Mouse (Mus musculus) hindbrain, embryonic 14.5 days (tissue): ENCODE results near the gene Lrrc1. TPM values are rescaled to one million over a fixed set of nuclear protein-coding genes. Genes with fewer than 3 reads are reported as not detected.

Experiments used
- ATAC-seq: fragments of 200-750 bp; cut with Nextera tagmentation; 2 replicates; pipeline ENCODE4 v1.8.0; 2017; ENCODE audit warnings: moderate number of reproducible peaks, mild to moderate bottlenecking, moderate TSS enrichment, moderate library complexity; ENCODE audit not compliant: low FRiP score
- DNase-seq: peaks from one replicate; pipeline ENCODE4 v3.0.0-alpha.2; 2015; ENCODE audit warnings: low spot score
- H3K27ac ChIP-seq: fragments of 300-500 bp; sonication (generic); 2 replicates; pipeline ENCODE4 v1.5.1; 2014; ENCODE audit warnings: mild to moderate bottlenecking, moderate library complexity
- H3K27me3 ChIP-seq: fragments of 300-500 bp; sonication (generic); 2 replicates; pipeline ENCODE4 v1.6.1; 2014; ENCODE audit warnings: mild to moderate bottlenecking, low read length, mixed read lengths; ENCODE audit not compliant: control insufficient read depth, insufficient read depth
- H3K36me3 ChIP-seq: fragments of 300-500 bp; sonication (generic); replicated peaks from 2 replicates; pipeline ENCODE4 v1.6.1; 2014; ENCODE audit not compliant: control insufficient read depth, insufficient read depth
- H3K4me1 ChIP-seq: fragments of 300-500 bp; sonication (generic); replicated peaks from 2 replicates; pipeline ENCODE4 v1.6.1; 2014; ENCODE audit warnings: antibody characterized with exemption, low read length, mixed read lengths; ENCODE audit not compliant: control insufficient read depth, insufficient read depth
- H3K4me2 ChIP-seq: fragments of 300-500 bp; sonication (generic); replicated peaks from 2 replicates; pipeline ENCODE4 v1.6.1; 2014; ENCODE audit warnings: mild to moderate bottlenecking, moderate library complexity
- H3K4me3 ChIP-seq: fragments of 300-500 bp; sonication (generic); replicated peaks from 2 replicates; pipeline ENCODE4 v1.5.1; 2014; ENCODE audit warnings: mild to moderate bottlenecking, low read length
- H3K9ac ChIP-seq: fragments of 300-500 bp; sonication (generic); 2 replicates; pipeline ENCODE4 v1.6.1; 2014
- H3K9me3 ChIP-seq: fragments of 300-500 bp; sonication (generic); 2 replicates; pipeline ENCODE4 v1.6.1; 2016; ENCODE audit warnings: low read length; ENCODE audit not compliant: control insufficient read depth
- WGBS: fragments of 180-500 bp; shearing (Covaris S2); extraction: QIAGEN DNeasy Blood & Tissue Kit; methylation state at CpG from one replicate; pipeline ENCODE4 v1.1.7; 2014; 5-methylcytosine and 5-hydroxymethylcytosine counted together
- polyA plus RNA-seq: library from polyadenylated mRNA; unstranded; fragments of >200 nt; fragmentation: Nextera tagmentation; extraction: Ambion mirVana; gene quantifications from 2 replicates; pipeline ENCODE4 v1.2.1, GENCODE M21; 2014

Lrrc1 gene
- polyA plus RNA-seq, 1 experiment from 2014 or later: 6.4 TPM

- Histone ChIP-seq H3K9ac (no peak overlapping the region), H3K9me3 (no peaks in the 10 kb centered on the region), H3K4me1 (no peaks in the 10 kb centered on the region), H3K36me3 (no peaks in the 10 kb centered on the region), H3K4me2 (no peak overlapping the region), H3K27ac (no peak overlapping the region), H3K4me3 (no peak overlapping the region), H3K27me3 (no peaks in the 10 kb centered on the region)
- ATAC-seq (no peak), DNase-seq (no peak)
- 92% methylated on average over 9 of the region's 9 CpGs for WGBS
Observed at GRCm38 (mm10) chr9:77419501-77420199, 125.0 kb downstream of the Lrrc1 start.

- 85% methylated on average over 2 of the region's 2 CpGs for WGBS
- Histone ChIP-seq H3K4me1 (no peaks in the 10 kb centered on the region), H3K9ac (no peak overlapping the region), H3K9me3 (no peaks in the 10 kb centered on the region), H3K27me3 (no peaks in the 10 kb centered on the region), H3K36me3 (no peaks in the 10 kb centered on the region), H3K4me2 (no peak overlapping the region), H3K27ac (no peak overlapping the region), H3K4me3 (no peak overlapping the region)
- no peak for ATAC-seq
- no peak for DNase-seq
Observed at GRCm38 (mm10) chr9:77418800-77419199, 125.9 kb downstream of the Lrrc1 start.

- no peaks in the 10 kb centered on the region for H3K9me3 ChIP-seq
- H3K36me3 ChIP-seq: no peaks in the 10 kb centered on the region
- WGBS: 93% methylated on average over 4 of the region's 4 CpGs
- H3K9ac ChIP-seq: no peak overlapping the region
- ATAC-seq (no peak), DNase-seq (no peak)
- H3K4me1 ChIP-seq: no peaks in the 10 kb centered on the region
- no peaks in the 10 kb centered on the region for H3K27me3 ChIP-seq
- H3K27ac ChIP-seq: no peak overlapping the region
- no peak overlapping the region for H3K4me3 ChIP-seq
- no peak overlapping the region for H3K4me2 ChIP-seq
Observed at GRCm38 (mm10) chr9:77416486-77416885, 128.2 kb downstream of the Lrrc1 start.

GRCm38 (mm10) chr9:77416002-77416401 is 128.7 kb downstream of the Lrrc1 start:
- no peak for ATAC-seq
- WGBS: 95% methylated on average over 7 of the region's 7 CpGs
- no peak overlapping the region for H3K9ac ChIP-seq
- H3K4me2 ChIP-seq: no peak overlapping the region
- DNase-seq: no peak
- no peaks in the 10 kb centered on the region for H3K36me3 ChIP-seq
- no peaks in the 10 kb centered on the region for H3K4me1 ChIP-seq
- H3K27ac ChIP-seq: no peak overlapping the region
- H3K4me3 ChIP-seq: no peak overlapping the region
- H3K9me3 ChIP-seq: no peaks in the 10 kb centered on the region
- H3K27me3 ChIP-seq: no peaks in the 10 kb centered on the region

- DNase-seq: no peak
- Histone ChIP-seq H3K4me1 (no peaks in the 10 kb centered on the region), H3K36me3 (no peaks in the 10 kb centered on the region), H3K27me3 (no peaks in the 10 kb centered on the region), H3K27ac (no peak overlapping the region), H3K4me2 (no peak overlapping the region), H3K9me3 (no peaks in the 10 kb centered on the region), H3K4me3 (no peak overlapping the region), H3K9ac (no peak overlapping the region)
- ATAC-seq: no peak
- 76% methylated on average over 3 of the region's 3 CpGs for WGBS
Observed at GRCm38 (mm10) chr9:77411830-77412425, 132.7 kb downstream of the Lrrc1 start.

GRCm38 (mm10) chr9:77410968-77411367 is 133.7 kb downstream of the Lrrc1 start:
- Histone ChIP-seq H3K9me3 (no peaks in the 10 kb centered on the region), H3K9ac (no peak overlapping the region), H3K4me1 (no peaks in the 10 kb centered on the region), H3K27me3 (no peaks in the 10 kb centered on the region), H3K36me3 (no peaks in the 10 kb centered on the region), H3K4me2 (no peak overlapping the region), H3K4me3 (no peak overlapping the region), H3K27ac (no peak overlapping the region)
- no peak for ATAC-seq
- WGBS: 80% methylated on average over 4 of the region's 4 CpGs
- DNase-seq: no peak

- no peak overlapping the region for H3K4me2 ChIP-seq
- WGBS: 86% methylated on average over 7 of the region's 7 CpGs
- ATAC-seq (no peak), DNase-seq (no peak)
- no peaks in the 10 kb centered on the region for H3K36me3 ChIP-seq
- no peak overlapping the region for H3K27ac ChIP-seq
- no peak overlapping the region for H3K9ac ChIP-seq
- H3K4me3 ChIP-seq: no peak overlapping the region
- no peaks in the 10 kb centered on the region for H3K4me1 ChIP-seq
- no peaks in the 10 kb centered on the region for H3K9me3 ChIP-seq
- H3K27me3 ChIP-seq: no peaks in the 10 kb centered on the region
Observed at GRCm38 (mm10) chr9:77410524-77410923, 134.1 kb downstream of the Lrrc1 start.

- H3K36me3 ChIP-seq: no peaks in the 10 kb centered on the region
- H3K4me1 ChIP-seq: no peaks in the 10 kb centered on the region
- no peaks in the 10 kb centered on the region for H3K27me3 ChIP-seq
- H3K4me2 ChIP-seq: no peak overlapping the region
- H3K9ac ChIP-seq: no peak overlapping the region
- 56% methylated on average over 6 of the region's 6 CpGs for WGBS
- no peak overlapping the region for H3K27ac ChIP-seq
- DNase-seq (no peak), ATAC-seq (no peak)
- no peaks in the 10 kb centered on the region for H3K9me3 ChIP-seq
- H3K4me3 ChIP-seq: no peak overlapping the region
Observed at GRCm38 (mm10) chr9:77408053-77408603, 136.5 kb downstream of the Lrrc1 start.

- 70% methylated on average over 7 of the region's 7 CpGs for WGBS
- no peaks in the 10 kb centered on the region for H3K9me3 ChIP-seq
- no peak overlapping the region for H3K27ac ChIP-seq
- H3K36me3 ChIP-seq: no peaks in the 10 kb centered on the region
- H3K9ac ChIP-seq: no peak overlapping the region
- no peak for DNase-seq
- no peaks in the 10 kb centered on the region for H3K4me1 ChIP-seq
- H3K27me3 ChIP-seq: no peaks in the 10 kb centered on the region
- H3K4me3 ChIP-seq: no peak overlapping the region
- ATAC-seq: no peak
- H3K4me2 ChIP-seq: no peak overlapping the region
Observed at GRCm38 (mm10) chr9:77406906-77407305, 137.8 kb downstream of the Lrrc1 start.
